Mouse (Mus musculus) monocyte, adult 2 months (primary cell): ENCODE data around the gene Trmo.

Experiments used
- DNase-seq, 2 experiments: peaks; one replicate each; pipeline ENCODE4 v3.0.0; 2022; ENCODE audit warnings: low spot score in 2 of 2, low read depth in 1 of 2

Gene Trmo

DNA sequence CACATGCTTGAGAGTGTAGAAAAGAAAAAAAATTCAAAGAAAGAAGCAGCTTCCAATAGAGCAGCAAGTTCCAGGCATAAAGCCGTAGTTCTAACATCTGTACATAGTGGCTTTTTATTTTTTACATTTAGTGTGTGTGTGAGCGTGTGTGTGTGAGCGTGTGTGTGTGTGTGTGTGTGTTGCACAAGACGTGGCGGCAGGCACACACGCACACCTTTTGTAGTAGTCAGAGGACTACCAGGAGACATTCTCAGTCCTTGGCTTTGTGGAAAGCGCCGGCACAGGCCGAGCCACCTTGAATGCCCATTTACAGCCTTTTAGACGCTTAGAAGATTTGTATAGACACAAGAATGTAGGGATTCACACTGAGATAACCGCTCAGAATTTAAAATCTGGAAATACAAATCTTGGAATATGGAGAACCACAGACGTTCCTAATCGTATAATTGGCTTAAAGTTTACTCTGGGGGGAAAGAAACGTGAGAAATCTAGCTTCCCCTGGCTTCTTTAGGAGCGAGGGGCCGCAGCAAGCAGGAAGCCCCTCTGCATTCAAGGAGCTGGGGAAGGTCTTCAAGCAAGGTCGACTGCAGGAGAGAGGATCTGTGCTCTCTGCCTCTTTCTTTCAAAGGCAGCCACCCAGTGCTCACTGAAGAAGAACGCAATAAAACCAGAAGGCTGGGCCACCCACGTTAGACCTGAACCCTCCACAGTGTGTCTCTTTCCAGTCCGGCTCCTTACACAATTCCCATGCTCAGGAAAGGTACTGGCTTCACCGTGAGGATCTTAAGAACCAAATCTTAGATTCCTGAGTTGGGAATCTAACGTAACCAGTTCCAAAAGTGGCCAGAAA is 47.2 kb downstream of the Trmo start:
- DNase-seq, result no peak

DNA sequence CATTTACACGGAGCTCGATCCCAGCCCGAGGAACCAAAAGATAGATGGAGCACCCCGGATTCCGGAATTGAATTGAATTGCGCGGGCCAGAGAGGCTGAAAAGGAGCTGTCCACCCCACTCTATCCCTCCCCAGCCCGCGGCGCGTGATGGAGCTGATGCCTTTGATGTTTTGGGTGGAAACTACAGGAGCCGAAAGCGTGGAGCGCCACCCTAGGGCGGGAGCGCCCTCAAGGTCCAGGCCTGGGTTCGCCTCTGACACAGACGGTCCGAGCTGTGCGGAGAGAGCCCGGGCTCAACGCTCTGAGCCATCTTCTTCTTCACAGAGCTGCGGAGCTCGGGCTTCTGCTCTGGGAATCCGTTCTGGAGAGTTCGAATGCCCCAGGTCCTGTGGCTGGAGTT is 49.7 kb downstream of the Trmo start:
- DNase-seq, result no peak

DNA sequence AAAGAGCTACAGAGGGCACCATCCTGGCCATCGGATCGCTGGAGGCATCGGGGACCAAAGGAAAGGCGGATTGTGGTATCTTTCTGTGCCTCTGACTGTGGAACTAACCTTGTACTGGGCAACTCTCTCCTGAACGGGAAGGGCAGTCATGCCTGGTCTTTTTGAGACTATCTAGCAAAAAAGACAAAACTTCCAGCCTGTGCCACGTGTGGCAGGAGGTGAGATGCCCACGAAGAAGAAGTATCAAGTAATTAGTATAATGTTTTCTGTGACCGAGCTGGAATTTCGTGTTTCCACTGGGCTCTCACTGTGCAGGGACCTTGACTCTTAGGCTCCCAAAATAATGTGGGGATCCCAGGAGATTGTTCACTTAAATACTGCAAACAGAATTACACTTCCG is 50.2 kb downstream of the Trmo start:
- DNase-seq, result no peak

DNA sequence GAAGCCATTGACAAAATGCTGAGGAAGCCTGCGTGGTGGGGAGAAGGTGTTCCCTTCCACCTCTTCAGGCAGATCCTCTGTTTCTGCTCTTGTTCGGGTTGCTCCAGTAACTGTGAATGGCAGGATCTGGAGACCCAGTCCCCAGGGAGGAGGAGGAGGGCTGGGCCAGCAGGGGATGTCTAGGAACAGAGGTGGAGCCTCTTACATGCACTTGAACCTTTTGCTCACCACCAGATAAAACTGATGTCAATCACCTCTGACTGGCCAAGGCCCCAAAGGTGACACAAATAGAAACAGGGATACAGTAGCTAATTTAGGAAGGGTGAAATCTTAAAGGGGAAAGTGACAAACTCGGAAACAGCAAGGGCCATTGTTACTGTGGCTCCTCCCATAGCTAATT is 51.2 kb downstream of the Trmo start:
- DNase-seq, result no peak

DNA sequence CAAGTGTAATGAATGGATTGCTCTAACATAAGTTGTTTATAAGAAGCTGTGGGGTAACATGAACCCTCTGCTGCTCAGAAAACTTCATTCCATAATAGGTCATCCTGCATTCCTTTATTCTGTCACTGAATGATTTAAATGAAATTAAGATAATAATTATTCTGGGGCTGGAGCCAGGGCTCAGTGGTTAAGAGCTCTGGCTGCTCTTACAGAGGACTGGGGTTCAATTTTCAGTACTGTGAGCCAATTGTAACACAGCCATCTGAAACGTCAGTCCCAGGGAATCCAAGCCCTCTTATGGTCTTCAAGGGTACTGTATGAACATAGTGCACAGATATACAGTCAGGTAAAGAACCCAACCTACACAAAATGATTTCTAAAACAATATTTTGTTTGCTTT is 53.4 kb downstream of the Trmo start:
- no peak for DNase-seq

DNA sequence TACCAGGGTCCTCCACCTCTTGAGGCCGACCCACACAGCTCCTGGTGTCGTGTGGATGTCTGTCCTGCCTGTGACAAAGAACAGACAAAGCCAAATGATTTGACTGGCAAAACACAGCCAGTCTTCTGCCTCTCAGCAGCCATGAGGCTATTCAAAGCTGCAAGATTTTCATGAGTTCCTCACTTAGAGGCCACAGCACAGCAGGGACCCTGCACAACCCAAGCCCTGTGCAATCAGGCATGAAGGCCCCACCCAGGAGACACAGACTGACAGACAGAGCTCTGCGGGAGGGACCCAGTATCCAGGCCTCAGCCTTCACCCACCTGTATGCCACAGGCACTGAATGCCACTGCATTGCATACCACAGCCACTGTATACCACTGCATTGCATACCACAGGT is 60.3 kb downstream of the Trmo start:
- no peak for DNase-seq
